Mouse (Mus musculus) heart, adult 2 months (tissue): ENCODE data around the gene Wfikkn2.

Source experiments
- CTCF ChIP-seq: fragments of 200-600 bp; IDR thresholded peaks from 2 replicates; pipeline ENCODE4 v1.8.1; 2022; ENCODE audit warnings: antibody characterized with exemption, mild to moderate bottlenecking, moderate library complexity
- POLR2A ChIP-seq: fragments of 200-500 bp; IDR thresholded peaks from 2 replicates; pipeline ENCODE4 v1.6.1; 2011; ENCODE audit warnings: mild to moderate bottlenecking, low read depth, low read length, control low read depth; ENCODE audit not compliant: insufficient read depth

DNA sequence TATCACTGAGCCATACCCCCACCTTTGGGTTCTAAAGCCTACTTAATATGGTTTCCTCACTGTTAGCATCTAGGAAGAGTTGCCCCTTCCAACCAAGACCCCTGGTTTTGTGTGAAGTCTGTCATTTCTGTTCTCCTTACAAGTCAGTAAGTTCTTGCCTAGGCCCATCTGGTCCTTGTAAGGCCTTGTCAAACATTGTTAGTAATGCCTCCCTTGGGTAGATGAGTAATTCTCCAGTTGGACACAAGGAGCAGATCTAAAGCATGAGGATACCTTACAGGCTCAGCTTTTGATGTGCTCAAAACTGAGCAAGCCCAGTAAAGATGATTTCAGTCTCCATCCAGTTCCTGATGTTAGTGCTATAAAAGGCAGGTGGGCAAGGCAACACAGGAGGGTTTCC lies 23.0 kb upstream of the Wfikkn2 start:
- TF ChIP-seq CTCF (no peak), POLR2A (no peak)
